Mouse (Mus musculus) cerebellum, adult 11 months (tissue): ENCODE data around the gene Gm21891.
"Not testable (repeated sequence)": the region's sequence is repeated elsewhere in the genome, so short reads cannot be mapped to it uniquely, and the experiment has no call there.

ENCODE experiments used
- DNase-seq: peaks from one replicate; pipeline ENCODE4 v3.0.0; 2022

Gene Gm21891

DNA sequence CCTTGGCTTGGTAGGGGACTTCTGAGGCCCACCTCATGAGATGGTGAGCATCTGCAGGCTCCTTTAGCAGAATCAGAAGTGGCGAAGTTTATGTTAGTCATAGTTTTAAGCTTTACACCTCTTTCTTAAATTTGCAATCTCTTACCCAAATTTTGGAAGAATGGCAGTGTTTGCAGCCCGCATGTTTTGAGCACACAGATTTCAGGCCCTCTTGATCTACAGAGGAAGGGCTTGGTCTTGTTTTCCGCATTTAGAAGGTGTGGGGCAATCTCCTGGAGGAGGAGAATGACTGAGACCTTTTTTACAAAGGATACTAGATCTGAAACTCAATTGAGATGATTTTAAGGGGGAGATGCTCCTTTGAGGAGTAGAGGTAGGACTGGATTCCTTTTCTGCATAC lies at the start of gene Gm21891:
TSS of gene Gm21891 (minus strand) at position 101 of the 400 bp plus-strand sequence.
- DNase-seq: not testable (repeated sequence)

DNA sequence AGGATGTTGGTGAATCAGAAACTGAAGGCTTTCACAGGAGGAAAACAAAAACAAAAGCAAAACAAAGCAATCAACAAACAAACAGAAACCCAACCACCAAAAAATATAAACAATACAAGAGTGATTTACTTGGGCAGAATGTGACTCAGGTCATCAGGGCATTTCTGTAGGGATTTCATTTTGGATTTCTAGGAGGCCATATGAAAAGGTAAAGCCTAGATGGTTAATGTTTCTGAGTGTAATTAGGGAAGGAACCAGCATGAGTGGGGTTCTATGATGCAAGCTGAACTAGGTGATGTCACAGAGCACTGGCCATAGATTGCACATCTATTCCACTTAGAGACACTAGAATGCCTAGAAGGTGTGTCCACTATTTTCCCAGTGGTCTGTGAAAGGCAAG lies 28.4 kb upstream of the Gm21891 start, which contains the start of gene Gm21425:
TSS of gene Gm21425 (plus strand) at position 301 of the 400 bp plus-strand sequence.
- DNase-seq: not testable (repeated sequence)
